Mouse (Mus musculus) forebrain, embryonic 15.5 days (tissue): ENCODE measurements around the gene Zfp809. TPM values are rescaled to one million over a fixed set of nuclear protein-coding genes. Genes with fewer than 3 reads are reported as not detected.

Experiments used
- ATAC-seq: fragments of 200-750 bp; cut with Nextera tagmentation; replicated peaks from 2 replicates; pipeline ENCODE4 v1.8.0; 2017; ENCODE audit warnings: mild to moderate bottlenecking, moderate TSS enrichment, moderate library complexity
- H3K27ac ChIP-seq: fragments of 300-500 bp; sonication (generic); replicated peaks from 2 replicates; pipeline ENCODE4 v1.5.1; 2015; ENCODE audit warnings: mild to moderate bottlenecking, inconsistent platforms
- H3K27me3 ChIP-seq: fragments of 300-500 bp; sonication (generic); 2 replicates; pipeline ENCODE4 v1.6.1; 2015; ENCODE audit warnings: inconsistent platforms
- H3K36me3 ChIP-seq: fragments of 300-500 bp; sonication (generic); 2 replicates; pipeline ENCODE4 v1.6.1; 2015; ENCODE audit warnings: mild to moderate bottlenecking, inconsistent platforms
- H3K4me1 ChIP-seq: fragments of 300-500 bp; sonication (generic); 2 replicates; pipeline ENCODE4 v1.6.1; 2015; ENCODE audit warnings: inconsistent platforms
- H3K4me2 ChIP-seq: fragments of 300-500 bp; sonication (generic); replicated peaks from 2 replicates; pipeline ENCODE4 v1.6.1; 2015; ENCODE audit warnings: mild to moderate bottlenecking, inconsistent platforms
- H3K4me3 ChIP-seq: fragments of 300-500 bp; sonication (generic); 2 replicates; pipeline ENCODE4 v1.5.1; 2015; ENCODE audit warnings: mild to moderate bottlenecking, inconsistent platforms
- H3K9ac ChIP-seq: fragments of 300-500 bp; sonication (generic); replicated peaks from 2 replicates; pipeline ENCODE4 v1.6.1; 2015; ENCODE audit warnings: mild to moderate bottlenecking, inconsistent platforms
- H3K9me3 ChIP-seq: fragments of 300-500 bp; sonication (generic); 2 replicates; pipeline ENCODE4 v1.6.1; 2016; ENCODE audit warnings: inconsistent platforms
- WGBS: fragments of 180-500 bp; shearing (Covaris S2); methylation state at CpG from one replicate; pipeline ENCODE4 v1.1.7; 2015; ENCODE audit warnings: mixed read lengths; 5-methylcytosine and 5-hydroxymethylcytosine counted together
- polyA plus RNA-seq: library from polyadenylated mRNA; unstranded; fragments of >200 nt; fragmentation: Nextera tagmentation; extraction: Ambion mirVana; gene quantifications from 2 replicates; pipeline ENCODE4 v1.2.1, GENCODE M21; 2015

Zfp809 gene
- polyA plus RNA-seq, 1 experiment from 2014 or later, result 10.3 TPM

- Histone ChIP-seq H3K36me3 (no peaks in the 10 kb centered on the region), H3K4me3 (no peak overlapping the region), H3K4me2 (no peak overlapping the region), H3K4me1 (0 out of 2 replicates have a peak, but pooled peaks cover 4% of the 10 kb centered on the region), H3K9me3 (no peaks in the 10 kb centered on the region), H3K27me3 (no peaks in the 10 kb centered on the region), H3K27ac (no peak overlapping the region), H3K9ac (no peak overlapping the region)
- no peak for ATAC-seq
- 87% methylated on average over 7 of the region's 7 CpGs for WGBS
These were observed 4.0 kb downstream of the Zfp809 start for GRCm38 (mm10) chr9:22229386-22230026.

DNA sequence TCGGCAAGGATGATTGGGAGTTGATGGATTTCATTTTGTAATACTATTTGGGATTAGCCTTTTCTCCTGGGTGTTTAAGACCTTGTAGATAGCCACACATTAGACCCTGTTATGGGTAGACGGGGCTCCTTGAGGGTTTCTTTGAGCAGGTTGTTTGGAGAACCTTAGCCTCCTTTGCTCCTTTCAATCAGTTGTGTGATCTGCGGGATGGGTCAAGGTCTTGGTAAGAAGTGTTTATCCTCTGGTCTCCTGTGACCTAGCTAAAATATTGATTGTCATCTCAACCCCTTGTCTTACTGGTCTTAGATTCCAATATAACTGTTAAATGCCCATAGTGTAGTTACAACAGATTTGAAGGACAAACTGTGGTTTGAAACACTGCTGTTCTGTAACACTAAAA lies 4.5 kb downstream of the Zfp809 start:
- Histone ChIP-seq H3K9me3 (no peaks in the 10 kb centered on the region), H3K4me3 (no peak overlapping the region), H3K36me3 (no peaks in the 10 kb centered on the region), H3K9ac (no peak overlapping the region), H3K27ac (no peak overlapping the region), H3K4me2 (no peak overlapping the region), H3K27me3 (no peaks in the 10 kb centered on the region), H3K4me1 (0 out of 2 replicates have a peak, but pooled peaks cover 4% of the 10 kb centered on the region)
- WGBS, result 96% methylated on average over 3 of the region's 3 CpGs
- ATAC-seq, result no peak

DNA sequence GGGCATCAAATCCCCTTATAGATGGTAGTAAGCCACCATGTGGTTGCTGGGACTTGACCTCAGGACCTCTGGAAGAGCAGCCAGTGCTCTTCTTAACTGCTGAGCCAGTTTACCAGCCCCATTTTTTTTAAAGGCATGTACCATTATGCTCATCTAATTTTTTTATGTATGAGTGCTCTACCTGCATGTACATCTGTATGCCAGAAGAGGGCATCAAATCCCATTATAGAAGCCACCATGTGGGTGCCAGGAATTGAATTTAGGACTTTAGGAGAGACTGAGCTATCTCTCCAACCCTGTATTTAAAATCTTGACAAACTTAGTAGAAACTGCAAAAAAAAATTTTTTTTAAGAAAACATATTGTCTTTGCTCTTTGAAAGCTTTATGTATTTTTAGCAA lies 5.0 kb downstream of the Zfp809 start:
- Histone ChIP-seq H3K27ac (no peak overlapping the region), H3K4me1 (0 out of 2 replicates have a peak, but pooled peaks cover 4% of the 10 kb centered on the region), H3K9me3 (no peaks in the 10 kb centered on the region), H3K27me3 (no peaks in the 10 kb centered on the region), H3K9ac (no peak overlapping the region), H3K4me2 (no peak overlapping the region), H3K4me3 (no peak overlapping the region), H3K36me3 (no peaks in the 10 kb centered on the region)
- ATAC-seq, result no peak

GRCm38 (mm10) chr9:22240001-22240400 lies 14.5 kb downstream of the Zfp809 start:
- no peak overlapping the region for H3K4me2 ChIP-seq
- no peaks in the 10 kb centered on the region for H3K4me1 ChIP-seq
- H3K27ac ChIP-seq, result no peak overlapping the region
- no peak overlapping the region for H3K9ac ChIP-seq
- 93% methylated on average over 4 of the region's 4 CpGs for WGBS
- H3K4me3 ChIP-seq, result no peak overlapping the region
- H3K36me3 ChIP-seq, result peaks cover 63% of the 10 kb centered on the region
- no peaks in the 10 kb centered on the region for H3K27me3 ChIP-seq
- H3K9me3 ChIP-seq, result no peaks in the 10 kb centered on the region
- ATAC-seq, result no peak

- H3K36me3 ChIP-seq, result peaks cover 68% of the 10 kb centered on the region
- H3K4me2 ChIP-seq, result no peak overlapping the region
- H3K4me1 ChIP-seq, result no peaks in the 10 kb centered on the region
- WGBS, result 96% methylated on average over 2 of the region's 2 CpGs
- H3K4me3 ChIP-seq, result no peak overlapping the region
- peaks cover 10% of the 10 kb centered on the region for H3K9me3 ChIP-seq
- no peak overlapping the region for H3K9ac ChIP-seq
- no peaks in the 10 kb centered on the region for H3K27me3 ChIP-seq
- ATAC-seq, result no peak
- H3K27ac ChIP-seq, result no peak overlapping the region
These were observed 18.7 kb downstream of the Zfp809 start for GRCm38 (mm10) chr9:22244242-22244641.

DNA sequence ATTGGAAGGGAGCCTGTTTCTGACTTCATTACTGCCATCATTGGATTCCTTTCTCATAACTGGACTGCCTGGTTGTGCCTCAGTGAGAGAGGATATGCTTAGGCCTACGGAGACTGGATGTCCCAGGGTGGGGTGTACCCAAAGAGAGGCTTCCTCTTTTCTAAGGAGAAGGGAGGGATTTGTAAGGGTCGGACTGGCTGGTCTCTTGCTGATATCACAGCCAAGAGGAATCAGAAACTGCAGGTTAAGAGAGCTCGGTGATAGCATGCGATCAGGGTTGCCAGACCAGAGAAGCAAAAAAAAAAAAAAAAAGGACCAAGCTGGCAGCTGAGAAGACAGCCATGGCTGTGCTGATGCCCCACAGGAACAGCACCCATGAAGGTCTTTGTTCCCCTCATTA lies 31.1 kb downstream of the Zfp809 start:
- Histone ChIP-seq H3K27me3 (no peaks in the 10 kb centered on the region), H3K9ac (no peak overlapping the region), H3K4me3 (no peak overlapping the region), H3K27ac (no peak overlapping the region), H3K9me3 (peaks cover 6% of the 10 kb centered on the region; the same call in 1 of the 2 replicates), H3K36me3 (peaks cover 42% of the 10 kb centered on the region), H3K4me2 (no peak overlapping the region), H3K4me1 (0 out of 2 replicates have a peak, but pooled peaks cover 2% of the 10 kb centered on the region)
- WGBS, result 95% methylated on average over 4 of the region's 4 CpGs
- ATAC-seq, result no peak

DNA sequence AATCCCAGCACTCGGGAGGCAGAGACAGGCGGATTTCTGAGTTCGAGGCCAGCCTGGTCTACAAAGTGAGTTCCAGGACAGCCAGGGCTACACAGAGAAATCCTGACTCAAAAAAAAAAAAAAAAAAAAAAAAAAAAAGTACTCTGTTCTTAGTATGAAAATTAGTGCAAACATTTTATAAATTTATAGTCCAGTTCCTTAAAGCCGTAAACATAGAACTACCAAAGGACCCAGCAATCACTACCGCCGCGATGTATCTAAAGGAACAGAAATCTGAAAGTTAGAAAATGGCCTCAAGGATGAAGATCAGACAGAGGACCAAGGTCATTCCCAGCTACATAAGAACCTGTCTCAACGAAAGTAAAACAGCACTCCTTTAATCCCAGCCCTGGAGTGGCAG lies 33.3 kb downstream of the Zfp809 start:
- Histone ChIP-seq H3K36me3 (peaks cover 23% of the 10 kb centered on the region), H3K9ac (peak overlapping the region; percentile 74), H3K4me3 (peak overlapping the region; percentile 60), H3K27ac (no peak overlapping the region), H3K9me3 (peaks cover 6% of the 10 kb centered on the region; the same call in 1 of the 2 replicates), H3K4me1 (0 out of 2 replicates have a peak, but pooled peaks cover 2% of the 10 kb centered on the region), H3K27me3 (no peaks in the 10 kb centered on the region), H3K4me2 (peak overlapping the region; percentile 67)
- 85% methylated on average over 8 of the region's 8 CpGs for WGBS
- no peak for ATAC-seq

DNA sequence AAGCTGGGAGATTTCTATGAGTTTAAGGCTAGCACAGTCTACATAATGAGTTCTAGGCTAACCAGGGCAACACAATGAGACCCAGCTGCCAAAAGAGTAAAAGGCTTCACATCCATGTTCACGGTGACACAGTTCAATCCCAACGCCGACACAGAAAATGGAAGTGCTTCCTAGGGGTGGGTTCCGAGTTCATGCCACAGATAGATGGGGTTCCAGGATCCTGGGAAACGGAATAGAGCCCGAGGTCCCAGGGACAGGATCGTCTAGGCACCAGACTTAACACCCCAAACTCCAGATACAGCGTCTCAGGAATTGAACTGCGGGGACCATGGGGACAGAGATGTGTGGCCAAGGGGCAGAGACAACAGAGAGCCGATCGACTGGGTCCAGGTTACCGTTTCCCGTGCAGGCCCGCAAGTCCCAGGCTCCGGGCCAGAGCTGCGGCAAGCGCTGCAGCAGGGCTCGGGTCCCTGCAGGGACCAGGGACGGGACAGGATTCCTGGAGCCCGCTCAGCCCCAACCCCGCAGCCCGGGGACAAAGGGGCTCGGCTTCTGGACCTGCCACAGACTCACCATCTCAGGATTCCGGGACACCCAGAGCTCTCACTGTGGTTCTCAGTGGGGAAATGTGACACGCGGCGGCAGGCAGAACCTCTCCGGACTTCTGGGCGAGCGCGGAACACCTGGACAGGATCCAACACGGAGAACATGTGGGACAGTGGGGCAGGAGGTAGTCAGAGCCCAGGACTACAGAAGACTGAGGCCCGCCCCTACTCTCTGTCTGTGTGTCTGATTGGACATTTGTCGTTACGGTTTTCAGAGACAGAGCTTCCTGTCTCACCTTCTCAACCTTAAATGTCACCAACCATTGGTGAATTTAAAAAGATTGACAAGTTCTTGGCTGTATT lies 33.9 kb downstream of the Zfp809 start, which contains the start of gene Zfp599:
Gene Zfp599, minus strand, starts transcription at position 712 of the 908 bp plus-strand sequence.
- H3K27ac ChIP-seq, result peak within 1 kb of the TSS; percentile 54
- WGBS, result 1% methylated on average over 35 of the region's 35 CpGs
- H3K4me2 ChIP-seq, result peak within 1 kb of the TSS; percentile 67
- peak within 1 kb of the TSS; percentile 74 for H3K9ac ChIP-seq
- 0 out of 2 replicates have a peak, but pooled peaks cover 2% of the 10 kb centered on the region for H3K4me1 ChIP-seq
- no peaks in the 10 kb centered on the region for H3K27me3 ChIP-seq
- H3K9me3 ChIP-seq, result peaks cover 6% of the 10 kb centered on the region; the same call in 1 of the 2 replicates
- ATAC-seq, result peak; percentile 98
- H3K36me3 ChIP-seq, result peaks cover 18% of the 10 kb centered on the region
- peak within 1 kb of the TSS; percentile 60 for H3K4me3 ChIP-seq

- Histone ChIP-seq H3K27me3 (no peaks in the 10 kb centered on the region), H3K9ac (peak overlapping the region; percentile 74; the same call in 1 of the 2 replicates), H3K9me3 (peaks cover 6% of the 10 kb centered on the region; the same call in 1 of the 2 replicates), H3K36me3 (peaks cover 15% of the 10 kb centered on the region), H3K4me3 (peak overlapping the region; percentile 60), H3K4me1 (0 out of 2 replicates have a peak, but pooled peaks cover 2% of the 10 kb centered on the region), H3K27ac (no peak overlapping the region), H3K4me2 (peak overlapping the region; percentile 67)
- 20% methylated on average over 3 of the region's 3 CpGs for WGBS
- no peak for ATAC-seq
These were observed 34.5 kb downstream of the Zfp809 start for GRCm38 (mm10) chr9:22260092-22260422.

GRCm38 (mm10) chr9:22261594-22261993 lies 36.1 kb downstream of the Zfp809 start:
- no peak for ATAC-seq
- WGBS, result 88% methylated on average over 1 of the region's 1 CpGs

GRCm38 (mm10) chr9:22262611-22263010 lies 37.1 kb downstream of the Zfp809 start:
- no peak overlapping the region for H3K9ac ChIP-seq
- 92% methylated on average over 10 of the region's 10 CpGs for WGBS
- no peak for ATAC-seq

More at GRCm38 (mm10) chr9:22261594-22261993, 36.1 kb downstream of the Zfp809 start:
- H3K4me3 ChIP-seq, result no peak overlapping the region
- no peaks in the 10 kb centered on the region for H3K36me3 ChIP-seq
- no peak overlapping the region for H3K27ac ChIP-seq
- 0 out of 2 replicates have a peak, but pooled peaks cover 2% of the 10 kb centered on the region for H3K4me1 ChIP-seq
- no peaks in the 10 kb centered on the region for H3K9me3 ChIP-seq
- H3K27me3 ChIP-seq, result no peaks in the 10 kb centered on the region
- H3K9ac ChIP-seq, result no peak overlapping the region
- no peak overlapping the region for H3K4me2 ChIP-seq

DNA sequence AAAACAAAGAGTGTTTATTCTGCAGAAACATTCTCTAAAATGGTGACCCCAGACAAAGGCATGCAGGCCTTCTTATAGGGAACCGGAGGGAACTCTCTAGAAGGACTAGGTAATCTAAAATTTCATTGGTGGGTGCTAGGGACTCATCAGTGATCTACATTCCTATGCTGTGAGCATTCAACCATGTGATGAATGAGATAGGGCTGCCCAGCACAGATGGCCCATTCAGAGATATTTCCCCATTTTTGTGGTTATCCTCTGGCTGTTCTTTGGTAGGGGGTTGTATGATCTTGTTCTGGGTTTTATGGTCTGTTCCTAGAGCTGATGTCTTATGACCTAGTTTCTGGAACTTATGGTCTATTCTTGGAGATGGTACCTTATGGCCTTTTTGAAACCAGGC lies 43.4 kb downstream of the Zfp809 start:
- Histone ChIP-seq H3K4me3 (no peak overlapping the region), H3K4me2 (no peak overlapping the region), H3K27ac (no peak overlapping the region), H3K9me3 (no peaks in the 10 kb centered on the region), H3K36me3 (peaks cover 8% of the 10 kb centered on the region; the same call in 1 of the 2 replicates), H3K9ac (no peak overlapping the region), H3K27me3 (no peaks in the 10 kb centered on the region), H3K4me1 (no peaks in the 10 kb centered on the region)
- 94% methylated on average over 1 of the region's 1 CpGs for WGBS
- ATAC-seq, result no peak

More at GRCm38 (mm10) chr9:22262611-22263010, 37.1 kb downstream of the Zfp809 start:
- no peak overlapping the region for H3K4me2 ChIP-seq
- no peaks in the 10 kb centered on the region for H3K9me3 ChIP-seq
- no peaks in the 10 kb centered on the region for H3K27me3 ChIP-seq
- H3K4me1 ChIP-seq, result 0 out of 2 replicates have a peak, but pooled peaks cover 2% of the 10 kb centered on the region
- H3K4me3 ChIP-seq, result no peak overlapping the region
- no peaks in the 10 kb centered on the region for H3K36me3 ChIP-seq
- no peak overlapping the region for H3K27ac ChIP-seq
